Mouse (Mus musculus): Measurements from ENCODE around the gene Csrp3. TPM values are rescaled to one million over a fixed set of nuclear protein-coding genes. Genes with fewer than 3 reads are reported as not detected.

Gene Csrp3
- polyA plus RNA-seq, 1 experiment from 2014 or later: 0.96 TPM

- H3K4me3 ChIP-seq (ENCODE audit: low read depth, low read length): no peak overlapping the region
- 54% methylated on average over 4 of the region's 4 CpGs for WGBS
- no peak overlapping the region for H3K4me2 ChIP-seq (ENCODE audit: low read depth, low read length)
- no peaks in the 10 kb centered on the region for H3K36me3 ChIP-seq (ENCODE audit: control insufficient read depth, insufficient read depth, low read length)
- H3K27ac ChIP-seq (ENCODE audit: low read depth, low read length): no peak overlapping the region
- H3K9me3 ChIP-seq (ENCODE audit: control insufficient read depth, low read length): no peaks in the 10 kb centered on the region
- H3K4me1 ChIP-seq (ENCODE audit: control insufficient read depth, insufficient read depth, low read length): no peaks in the 10 kb centered on the region
- no peak for ATAC-seq (ENCODE audit: low read depth)
- no peak overlapping the region for H3K9ac ChIP-seq (replicated peaks; ENCODE audit: low read depth, low read length)
- peaks cover 32% of the 10 kb centered on the region for H3K27me3 ChIP-seq (ENCODE audit: control insufficient read depth, insufficient read depth, low read length)
Measured at GRCm38 (mm10) chr7:48841538-48841937, 6.3 kb downstream of the Csrp3 start.

GRCm38 (mm10) chr7:48840545-48840944 lies 7.3 kb downstream of the Csrp3 start:
- no peak overlapping the region for H3K27ac ChIP-seq (ENCODE audit: low read depth, low read length)
- H3K27me3 ChIP-seq (ENCODE audit: control insufficient read depth, insufficient read depth, low read length): peaks cover 32% of the 10 kb centered on the region

GRCm38 (mm10) chr7:48838434-48838833 lies 9.4 kb downstream of the Csrp3 start:
- Histone ChIP-seq H3K36me3 (ENCODE audit: control insufficient read depth, insufficient read depth, low read length) (no peaks in the 10 kb centered on the region), H3K27ac (ENCODE audit: low read depth, low read length) (no peak overlapping the region), H3K9me3 (ENCODE audit: control insufficient read depth, low read length) (no peaks in the 10 kb centered on the region), H3K4me1 (ENCODE audit: control insufficient read depth, insufficient read depth, low read length) (peaks cover 9% of the 10 kb centered on the region), H3K4me2 (ENCODE audit: low read depth, low read length) (no peak overlapping the region), H3K9ac (replicated peaks; ENCODE audit: low read depth, low read length) (no peak overlapping the region), H3K27me3 (ENCODE audit: control insufficient read depth, insufficient read depth, low read length) (peaks cover 33% of the 10 kb centered on the region), H3K4me3 (ENCODE audit: low read depth, low read length) (no peak overlapping the region)
- no peak for ATAC-seq (ENCODE audit: low read depth)
- WGBS: 61% methylated on average over 2 of the region's 2 CpGs

More at GRCm38 (mm10) chr7:48840545-48840944, 7.3 kb downstream of the Csrp3 start:
- H3K36me3 ChIP-seq (ENCODE audit: control insufficient read depth, insufficient read depth, low read length): no peaks in the 10 kb centered on the region
- no peaks in the 10 kb centered on the region for H3K9me3 ChIP-seq (ENCODE audit: control insufficient read depth, low read length)
- H3K4me1 ChIP-seq (ENCODE audit: control insufficient read depth, insufficient read depth, low read length): no peaks in the 10 kb centered on the region; the same call in 1 of the 2 replicates
- H3K9ac ChIP-seq (replicated peaks; ENCODE audit: low read depth, low read length): no peak overlapping the region
- no peak for ATAC-seq (ENCODE audit: low read depth)
- H3K4me3 ChIP-seq (ENCODE audit: low read depth, low read length): no peak overlapping the region
- WGBS: 90% methylated on average over 2 of the region's 2 CpGs
- H3K4me2 ChIP-seq (ENCODE audit: low read depth, low read length): no peak overlapping the region

- Histone ChIP-seq H3K9me3 (ENCODE audit: control insufficient read depth, low read length) (no peaks in the 10 kb centered on the region), H3K9ac (replicated peaks; ENCODE audit: low read depth, low read length) (no peak overlapping the region), H3K27ac (ENCODE audit: low read depth, low read length) (no peak overlapping the region), H3K27me3 (ENCODE audit: control insufficient read depth, insufficient read depth, low read length) (peaks cover 38% of the 10 kb centered on the region), H3K4me2 (ENCODE audit: low read depth, low read length) (no peak overlapping the region), H3K4me3 (ENCODE audit: low read depth, low read length) (no peak overlapping the region), H3K36me3 (ENCODE audit: control insufficient read depth, insufficient read depth, low read length) (no peaks in the 10 kb centered on the region), H3K4me1 (ENCODE audit: control insufficient read depth, insufficient read depth, low read length) (peaks cover 9% of the 10 kb centered on the region)
- WGBS: 84% methylated on average over 6 of the region's 6 CpGs
- no peak for ATAC-seq (ENCODE audit: low read depth)
Measured at GRCm38 (mm10) chr7:48836949-48837348, 10.9 kb downstream of the Csrp3 start.

GRCm38 (mm10) chr7:48834989-48835626 lies 12.7 kb downstream of the Csrp3 start:
- H3K9ac ChIP-seq (replicated peaks; ENCODE audit: low read depth, low read length): no peak overlapping the region
- 20% methylated on average over 12 of the region's 12 CpGs for WGBS
- no peak overlapping the region for H3K4me2 ChIP-seq (ENCODE audit: low read depth, low read length)
- no peaks in the 10 kb centered on the region for H3K9me3 ChIP-seq (ENCODE audit: control insufficient read depth, low read length)
- no peak overlapping the region for H3K27ac ChIP-seq (ENCODE audit: low read depth, low read length)
- H3K4me3 ChIP-seq (ENCODE audit: low read depth, low read length): no peak overlapping the region
- ATAC-seq (ENCODE audit: low read depth): peak; percentile 56; the same call in 1 of the 2 replicates
- peaks cover 9% of the 10 kb centered on the region for H3K4me1 ChIP-seq (ENCODE audit: control insufficient read depth, insufficient read depth, low read length)
- peaks cover 42% of the 10 kb centered on the region for H3K27me3 ChIP-seq (ENCODE audit: control insufficient read depth, insufficient read depth, low read length)
- H3K36me3 ChIP-seq (ENCODE audit: control insufficient read depth, insufficient read depth, low read length): no peaks in the 10 kb centered on the region

GRCm38 (mm10) chr7:48834371-48834970 lies 13.4 kb downstream of the Csrp3 start:
- H3K9ac ChIP-seq (replicated peaks; ENCODE audit: low read depth, low read length): no peak overlapping the region
- H3K4me2 ChIP-seq (ENCODE audit: low read depth, low read length): no peak overlapping the region
- H3K27me3 ChIP-seq (ENCODE audit: control insufficient read depth, insufficient read depth, low read length): peaks cover 36% of the 10 kb centered on the region
- ATAC-seq (ENCODE audit: low read depth): peak; percentile 45; the same call in 1 of the 2 replicates
- H3K9me3 ChIP-seq (ENCODE audit: control insufficient read depth, low read length): no peaks in the 10 kb centered on the region
- H3K4me1 ChIP-seq (ENCODE audit: control insufficient read depth, insufficient read depth, low read length): peaks cover 9% of the 10 kb centered on the region
- H3K27ac ChIP-seq (ENCODE audit: low read depth, low read length): no peak overlapping the region
- WGBS: 21% methylated on average over 4 of the region's 4 CpGs
- H3K36me3 ChIP-seq (ENCODE audit: control insufficient read depth, insufficient read depth, low read length): no peaks in the 10 kb centered on the region
- H3K4me3 ChIP-seq (ENCODE audit: low read depth, low read length): no peak overlapping the region

- no peak overlapping the region for H3K4me3 ChIP-seq (ENCODE audit: low read depth, low read length)
- ATAC-seq (ENCODE audit: low read depth): no peak
- peaks cover 22% of the 10 kb centered on the region for H3K27me3 ChIP-seq (ENCODE audit: control insufficient read depth, insufficient read depth, low read length)
- no peak overlapping the region for H3K4me2 ChIP-seq (ENCODE audit: low read depth, low read length)
- no peaks in the 10 kb centered on the region for H3K9me3 ChIP-seq (ENCODE audit: control insufficient read depth, low read length)
- H3K4me1 ChIP-seq (ENCODE audit: control insufficient read depth, insufficient read depth, low read length): peaks cover 9% of the 10 kb centered on the region
- H3K36me3 ChIP-seq (ENCODE audit: control insufficient read depth, insufficient read depth, low read length): peaks cover 2% of the 10 kb centered on the region; the same call in 1 of the 2 replicates
- no peak overlapping the region for H3K27ac ChIP-seq (ENCODE audit: low read depth, low read length)
- no peak overlapping the region for H3K9ac ChIP-seq (replicated peaks; ENCODE audit: low read depth, low read length)
- WGBS: 88% methylated on average over 1 of the region's 1 CpGs
Measured at GRCm38 (mm10) chr7:48832735-48833134, 15.1 kb downstream of the Csrp3 start.

GRCm38 (mm10) chr7:48830395-48830794 lies 17.4 kb downstream of the Csrp3 start:
- H3K4me2 ChIP-seq (ENCODE audit: low read depth, low read length): no peak overlapping the region
- H3K4me1 ChIP-seq (ENCODE audit: control insufficient read depth, insufficient read depth, low read length): peaks cover 7% of the 10 kb centered on the region
- no peak for ATAC-seq (ENCODE audit: low read depth)
- H3K9ac ChIP-seq (replicated peaks; ENCODE audit: low read depth, low read length): no peak overlapping the region
- H3K36me3 ChIP-seq (ENCODE audit: control insufficient read depth, insufficient read depth, low read length): peaks cover 17% of the 10 kb centered on the region; the same call in 1 of the 2 replicates
- no peak overlapping the region for H3K27ac ChIP-seq (ENCODE audit: low read depth, low read length)
- no peak overlapping the region for H3K4me3 ChIP-seq (ENCODE audit: low read depth, low read length)
- H3K9me3 ChIP-seq (ENCODE audit: control insufficient read depth, low read length): no peaks in the 10 kb centered on the region
- 57% methylated on average over 2 of the region's 2 CpGs for WGBS
- peaks cover 19% of the 10 kb centered on the region; the same call in 1 of the 2 replicates for H3K27me3 ChIP-seq (ENCODE audit: control insufficient read depth, insufficient read depth, low read length)

- Histone ChIP-seq H3K9me3 (ENCODE audit: control insufficient read depth, low read length) (no peaks in the 10 kb centered on the region), H3K36me3 (ENCODE audit: control insufficient read depth, insufficient read depth, low read length) (peaks cover 28% of the 10 kb centered on the region; the same call in 1 of the 2 replicates), H3K9ac (replicated peaks; ENCODE audit: low read depth, low read length) (no peak overlapping the region), H3K4me1 (ENCODE audit: control insufficient read depth, insufficient read depth, low read length) (no peaks in the 10 kb centered on the region), H3K4me2 (ENCODE audit: low read depth, low read length) (no peak overlapping the region), H3K4me3 (ENCODE audit: low read depth, low read length) (no peak overlapping the region), H3K27me3 (ENCODE audit: control insufficient read depth, insufficient read depth, low read length) (peaks cover 19% of the 10 kb centered on the region; the same call in 1 of the 2 replicates), H3K27ac (ENCODE audit: low read depth, low read length) (no peak overlapping the region)
- WGBS: 90% methylated on average over 5 of the region's 5 CpGs
- ATAC-seq (ENCODE audit: low read depth): no peak
Measured at GRCm38 (mm10) chr7:48829177-48829910, 18.5 kb downstream of the Csrp3 start.

All from neural tube, embryonic 14.5 days (tissue).